Mouse (Mus musculus): ENCODE results near the gene Trip11. TPM values are rescaled to one million over a fixed set of nuclear protein-coding genes. Genes with fewer than 3 reads are reported as not detected.
"Not testable (repeated sequence)": the region's sequence is repeated elsewhere in the genome, so short reads cannot be mapped to it uniquely, and the experiment has no call there.

Gene Trip11
- 10 to 100 TPM; 26.1 to 28.6 TPM for total RNA-seq (2021)

GRCm38 (mm10) chr12:101912626-101913490 lies at the start of gene Trip11:
TSS of gene Trip11 (minus strand) at chr12:101913267.
- DNase-seq (ENCODE audit: extremely low spot score in 1 of 2, low spot score in 1 of 2) = peak; percentile 82

GRCm38 (mm10) chr12:101958960-101959780 lies 46.1 kb upstream of the Trip11 start:
- not testable (repeated sequence) for DNase-seq (ENCODE audit: extremely low spot score in 1 of 2, low spot score in 1 of 2)

GRCm38 (mm10) chr12:101958556-101958955 lies 45.5 kb upstream of the Trip11 start:
- DNase-seq (ENCODE audit: extremely low spot score in 1 of 2, low spot score in 1 of 2) = no peak

GRCm38 (mm10) chr12:101957942-101958544 lies 45.0 kb upstream of the Trip11 start, which contains the start of gene Atxn3:
TSS of gene Atxn3 (minus strand) at chr12:101958246.
- DNase-seq (ENCODE audit: extremely low spot score in 1 of 2, low spot score in 1 of 2) = peak; percentile 84 to 91

GRCm38 (mm10) chr12:101957079-101957941 lies 44.2 kb upstream of the Trip11 start:
- DNase-seq (ENCODE audit: extremely low spot score in 1 of 2, low spot score in 1 of 2) = no peak

- not testable (repeated sequence) for DNase-seq (ENCODE audit: extremely low spot score in 1 of 2, low spot score in 1 of 2)
Measured at GRCm38 (mm10) chr12:101955821-101956220, 42.8 kb upstream of the Trip11 start.

- no peak for DNase-seq (ENCODE audit: extremely low spot score in 1 of 2, low spot score in 1 of 2)
Measured at GRCm38 (mm10) chr12:101948801-101949200, 35.7 kb upstream of the Trip11 start.

GRCm38 (mm10) chr12:101947986-101948385 lies 34.9 kb upstream of the Trip11 start:
- no peak for DNase-seq (ENCODE audit: extremely low spot score in 1 of 2, low spot score in 1 of 2)

GRCm38 (mm10) chr12:101937572-101937971 lies 24.5 kb upstream of the Trip11 start:
- DNase-seq (ENCODE audit: extremely low spot score in 1 of 2, low spot score in 1 of 2) = no peak

- no peak for DNase-seq (ENCODE audit: extremely low spot score in 1 of 2, low spot score in 1 of 2)
Measured at GRCm38 (mm10) chr12:101935223-101935622, 22.2 kb upstream of the Trip11 start.

- DNase-seq (ENCODE audit: extremely low spot score in 1 of 2, low spot score in 1 of 2) = no peak
Measured at GRCm38 (mm10) chr12:101928423-101928822, 15.4 kb upstream of the Trip11 start.

GRCm38 (mm10) chr12:101922313-101922712 lies 9.2 kb upstream of the Trip11 start:
- DNase-seq (ENCODE audit: extremely low spot score in 1 of 2, low spot score in 1 of 2) = no peak

- no peak for DNase-seq (ENCODE audit: extremely low spot score in 1 of 2, low spot score in 1 of 2)
Measured at GRCm38 (mm10) chr12:101919847-101920246, 6.8 kb upstream of the Trip11 start.

- DNase-seq (ENCODE audit: extremely low spot score in 1 of 2, low spot score in 1 of 2) = no peak
Measured at GRCm38 (mm10) chr12:101917165-101917564, 4.1 kb upstream of the Trip11 start.

GRCm38 (mm10) chr12:101911346-101911745 lies 1.7 kb downstream of the Trip11 start:
- no peak for DNase-seq (ENCODE audit: extremely low spot score in 1 of 2, low spot score in 1 of 2)

GRCm38 (mm10) chr12:101910360-101910759 lies 2.7 kb downstream of the Trip11 start:
- no peak for DNase-seq (ENCODE audit: extremely low spot score in 1 of 2, low spot score in 1 of 2)

GRCm38 (mm10) chr12:101905817-101906216 lies 7.2 kb downstream of the Trip11 start:
- DNase-seq (ENCODE audit: extremely low spot score in 1 of 2, low spot score in 1 of 2) = no peak

- DNase-seq (ENCODE audit: extremely low spot score in 1 of 2, low spot score in 1 of 2) = no peak
Measured at GRCm38 (mm10) chr12:101904906-101905305, 8.2 kb downstream of the Trip11 start.

- DNase-seq (ENCODE audit: extremely low spot score in 1 of 2, low spot score in 1 of 2) = no peak
Measured at GRCm38 (mm10) chr12:101904170-101904569, 8.9 kb downstream of the Trip11 start.

Measured in layer of hippocampus, postnatal 25 days (tissue).